Mouse (Mus musculus): Measurements from ENCODE around the gene Man1a. TPM values are rescaled to one million over a fixed set of nuclear protein-coding genes. Genes with fewer than 3 reads are reported as not detected.
A peak's percentile ranks its signal among the peaks of the same experiment; 100 is the strongest.

Gene Man1a
- 3.0 and 3.7 TPM in 2 replicates for polyA plus RNA-seq (2015; fragmentation: Nextera tagmentation; extraction: Ambion mirVana)

GRCm38 (mm10) chr10:54076420-54076819 lies at the start of gene Man1a:
Gene Man1a (minus strand): TSS chr10:54076609.
- Histone ChIP-seq H3K27me3 (ENCODE audit: control insufficient read depth, insufficient read depth, low read depth, low read length) (no peaks in the 10 kb centered on the region), H3K4me1 (replicated peaks; ENCODE audit: control insufficient read depth, insufficient read depth, low read length) (peaks cover 7% of the 10 kb centered on the region; the same call in 1 of the 2 replicates), H3K27ac (ENCODE audit: low read length) (0 out of 2 replicates have a peak within 1 kb of the TSS, but pooled peaks have one; percentile 17), H3K36me3 (ENCODE audit: control insufficient read depth, insufficient read depth, low read length) (no peaks in the 10 kb centered on the region), H3K9me3 (ENCODE audit: control insufficient read depth, low read length) (no peaks in the 10 kb centered on the region), H3K4me3 (ENCODE audit: low read length) (peak within 1 kb of the TSS; percentile 77), H3K9ac (ENCODE audit: low read length) (peak within 1 kb of the TSS; percentile 70), H3K4me2 (ENCODE audit: low read depth, low read length) (peak within 1 kb of the TSS; percentile 97)
- ATAC-seq (ENCODE audit: low read depth): no peak
- WGBS: 7% methylated on average over 4 of the region's 4 CpGs

GRCm38 (mm10) chr10:54121816-54122215 lies 45.4 kb upstream of the Man1a start:
- H3K4me1 ChIP-seq (replicated peaks; ENCODE audit: control insufficient read depth, insufficient read depth, low read length): no peaks in the 10 kb centered on the region
- no peak for ATAC-seq (ENCODE audit: low read depth)
- H3K27ac ChIP-seq (ENCODE audit: low read length): no peak overlapping the region
- H3K4me2 ChIP-seq (ENCODE audit: low read depth, low read length): no peak overlapping the region
- H3K4me3 ChIP-seq (ENCODE audit: low read length): no peak overlapping the region
- no peaks in the 10 kb centered on the region for H3K36me3 ChIP-seq (ENCODE audit: control insufficient read depth, insufficient read depth, low read length)
- no peak overlapping the region for H3K9ac ChIP-seq (ENCODE audit: low read length)
- H3K27me3 ChIP-seq (ENCODE audit: control insufficient read depth, insufficient read depth, low read depth, low read length): no peaks in the 10 kb centered on the region
- H3K9me3 ChIP-seq (ENCODE audit: control insufficient read depth, low read length): no peaks in the 10 kb centered on the region
- WGBS: 84% methylated on average over 4 of the region's 4 CpGs

- Histone ChIP-seq H3K9ac (ENCODE audit: low read length) (no peak overlapping the region), H3K4me1 (replicated peaks; ENCODE audit: control insufficient read depth, insufficient read depth, low read length) (no peaks in the 10 kb centered on the region), H3K4me2 (ENCODE audit: low read depth, low read length) (no peak overlapping the region), H3K27me3 (ENCODE audit: control insufficient read depth, insufficient read depth, low read depth, low read length) (no peaks in the 10 kb centered on the region), H3K4me3 (ENCODE audit: low read length) (no peak overlapping the region), H3K27ac (ENCODE audit: low read length) (no peak overlapping the region), H3K36me3 (ENCODE audit: control insufficient read depth, insufficient read depth, low read length) (no peaks in the 10 kb centered on the region), H3K9me3 (ENCODE audit: control insufficient read depth, low read length) (no peaks in the 10 kb centered on the region)
- no peak for ATAC-seq (ENCODE audit: low read depth)
- WGBS: 35% methylated on average over 2 of the region's 2 CpGs
Measured at GRCm38 (mm10) chr10:54120375-54120774, 44.0 kb upstream of the Man1a start.

- ATAC-seq (ENCODE audit: low read depth): no peak
- Histone ChIP-seq H3K9ac (ENCODE audit: low read length) (no peak overlapping the region), H3K36me3 (ENCODE audit: control insufficient read depth, insufficient read depth, low read length) (no peaks in the 10 kb centered on the region), H3K27ac (ENCODE audit: low read length) (no peak overlapping the region), H3K27me3 (ENCODE audit: control insufficient read depth, insufficient read depth, low read depth, low read length) (no peaks in the 10 kb centered on the region), H3K4me2 (ENCODE audit: low read depth, low read length) (no peak overlapping the region), H3K4me1 (replicated peaks; ENCODE audit: control insufficient read depth, insufficient read depth, low read length) (no peaks in the 10 kb centered on the region), H3K9me3 (ENCODE audit: control insufficient read depth, low read length) (no peaks in the 10 kb centered on the region), H3K4me3 (ENCODE audit: low read length) (no peak overlapping the region)
- 67% methylated on average over 2 of the region's 2 CpGs for WGBS
Measured at GRCm38 (mm10) chr10:54119303-54119702, 42.9 kb upstream of the Man1a start.

GRCm38 (mm10) chr10:54118223-54118912 lies 42.0 kb upstream of the Man1a start:
- Histone ChIP-seq H3K4me3 (ENCODE audit: low read length) (no peak overlapping the region), H3K27ac (ENCODE audit: low read length) (peak overlapping the region; percentile 17; the same call in 1 of the 2 replicates), H3K4me2 (ENCODE audit: low read depth, low read length) (no peak overlapping the region), H3K36me3 (ENCODE audit: control insufficient read depth, insufficient read depth, low read length) (no peaks in the 10 kb centered on the region), H3K27me3 (ENCODE audit: control insufficient read depth, insufficient read depth, low read depth, low read length) (no peaks in the 10 kb centered on the region), H3K9me3 (ENCODE audit: control insufficient read depth, low read length) (no peaks in the 10 kb centered on the region), H3K9ac (ENCODE audit: low read length) (no peak overlapping the region), H3K4me1 (replicated peaks; ENCODE audit: control insufficient read depth, insufficient read depth, low read length) (no peaks in the 10 kb centered on the region)
- 39% methylated on average over 4 of the region's 4 CpGs for WGBS
- no peak for ATAC-seq (ENCODE audit: low read depth)

GRCm38 (mm10) chr10:54117763-54118162 lies 41.4 kb upstream of the Man1a start:
- no peaks in the 10 kb centered on the region for H3K27me3 ChIP-seq (ENCODE audit: control insufficient read depth, insufficient read depth, low read depth, low read length)
- H3K9me3 ChIP-seq (ENCODE audit: control insufficient read depth, low read length): no peaks in the 10 kb centered on the region
- no peak overlapping the region for H3K4me3 ChIP-seq (ENCODE audit: low read length)
- WGBS: 37% methylated on average over 4 of the region's 4 CpGs
- no peak overlapping the region for H3K9ac ChIP-seq (ENCODE audit: low read length)
- no peaks in the 10 kb centered on the region for H3K36me3 ChIP-seq (ENCODE audit: control insufficient read depth, insufficient read depth, low read length)
- no peak overlapping the region for H3K4me2 ChIP-seq (ENCODE audit: low read depth, low read length)
- H3K4me1 ChIP-seq (replicated peaks; ENCODE audit: control insufficient read depth, insufficient read depth, low read length): no peaks in the 10 kb centered on the region
- H3K27ac ChIP-seq (ENCODE audit: low read length): peak overlapping the region; percentile 17; the same call in 1 of the 2 replicates
- ATAC-seq (ENCODE audit: low read depth): peak; percentile 82

- Histone ChIP-seq H3K4me3 (ENCODE audit: low read length) (no peak overlapping the region), H3K27me3 (ENCODE audit: control insufficient read depth, insufficient read depth, low read depth, low read length) (no peaks in the 10 kb centered on the region), H3K4me1 (replicated peaks; ENCODE audit: control insufficient read depth, insufficient read depth, low read length) (no peaks in the 10 kb centered on the region), H3K9me3 (ENCODE audit: control insufficient read depth, low read length) (no peaks in the 10 kb centered on the region), H3K27ac (ENCODE audit: low read length) (no peak overlapping the region), H3K9ac (ENCODE audit: low read length) (no peak overlapping the region), H3K4me2 (ENCODE audit: low read depth, low read length) (no peak overlapping the region), H3K36me3 (ENCODE audit: control insufficient read depth, insufficient read depth, low read length) (no peaks in the 10 kb centered on the region)
- WGBS: 64% methylated on average over 4 of the region's 4 CpGs
- no peak for ATAC-seq (ENCODE audit: low read depth)
Measured at GRCm38 (mm10) chr10:54103671-54104070, 27.3 kb upstream of the Man1a start.

GRCm38 (mm10) chr10:54092081-54092480 lies 15.7 kb upstream of the Man1a start:
- Histone ChIP-seq H3K4me2 (ENCODE audit: low read depth, low read length) (no peak overlapping the region), H3K4me3 (ENCODE audit: low read length) (no peak overlapping the region), H3K36me3 (ENCODE audit: control insufficient read depth, insufficient read depth, low read length) (no peaks in the 10 kb centered on the region), H3K27me3 (ENCODE audit: control insufficient read depth, insufficient read depth, low read depth, low read length) (no peaks in the 10 kb centered on the region), H3K27ac (ENCODE audit: low read length) (no peak overlapping the region), H3K9me3 (ENCODE audit: control insufficient read depth, low read length) (no peaks in the 10 kb centered on the region), H3K4me1 (replicated peaks; ENCODE audit: control insufficient read depth, insufficient read depth, low read length) (no peaks in the 10 kb centered on the region), H3K9ac (ENCODE audit: low read length) (no peak overlapping the region)
- ATAC-seq (ENCODE audit: low read depth): no peak

GRCm38 (mm10) chr10:54089923-54090322 lies 13.5 kb upstream of the Man1a start:
- H3K27me3 ChIP-seq (ENCODE audit: control insufficient read depth, insufficient read depth, low read depth, low read length): no peaks in the 10 kb centered on the region
- H3K27ac ChIP-seq (ENCODE audit: low read length): no peak overlapping the region
- no peak for ATAC-seq (ENCODE audit: low read depth)
- H3K9ac ChIP-seq (ENCODE audit: low read length): no peak overlapping the region
- H3K4me3 ChIP-seq (ENCODE audit: low read length): no peak overlapping the region
- WGBS: 78% methylated on average over 6 of the region's 6 CpGs
- H3K36me3 ChIP-seq (ENCODE audit: control insufficient read depth, insufficient read depth, low read length): no peaks in the 10 kb centered on the region
- no peaks in the 10 kb centered on the region for H3K4me1 ChIP-seq (replicated peaks; ENCODE audit: control insufficient read depth, insufficient read depth, low read length)
- H3K9me3 ChIP-seq (ENCODE audit: control insufficient read depth, low read length): no peaks in the 10 kb centered on the region
- no peak overlapping the region for H3K4me2 ChIP-seq (ENCODE audit: low read depth, low read length)

Data from lung, embryonic 16.5 days (tissue).